In genomic region chr5:123664329-123664728, GRCm38 (mm10) we compare ENCODE assay signal across 22 mouse cellular contexts. TPM values are rescaled to one million over a fixed set of nuclear protein-coding genes. Genes with fewer than 3 reads are reported as not detected.
DNase-seq lines count a peak whose midpoint lies in the region; ATAC-seq and TF ChIP-seq lines count a peak whose summit lies in the region.
"Had no signal": no experiment of that assay in that cellular context is flagged by ENCODE, and none has a peak within 500 bp of the region (broad histone marks: within the 10 kb centered on the region; RNA-seq: fewer than 3 reads in every experiment).

No protein-coding gene starts in this region.

- H3K36me3 ChIP-seq in heart, embryonic 15.5 days = no peaks in the 10 kb centered on the region
- no peaks in the 10 kb centered on the region for H3K36me3 ChIP-seq in heart, embryonic 10.5 days
- no peaks in the 10 kb centered on the region for H3K36me3 ChIP-seq in lung, embryonic 15.5 days
- H3K36me3 ChIP-seq: forebrain, embryonic 10.5 days; heart, embryonic 12.5 days; hindbrain, embryonic 12.5 days; hindbrain, embryonic 15.5 days had no signal

- H3K9ac ChIP-seq in heart, embryonic 15.5 days = no peak overlapping the region
- no peak overlapping the region for H3K9ac ChIP-seq in lung, embryonic 15.5 days
- H3K9ac ChIP-seq: forebrain, embryonic 13.5 days; heart, embryonic 12.5 days; hindbrain, embryonic 12.5 days; hindbrain, embryonic 15.5 days had no signal

- no peak for ATAC-seq in heart, embryonic 15.5 days (replicated peaks; ENCODE audit: insufficient number of reproducible peaks, insufficient read depth, low FRiP score, low read depth)
- ATAC-seq in lung, embryonic 15.5 days (ENCODE audit: borderline replicate concordance, extremely low read depth, low FRiP score, low TSS enrichment) = peak; percentile 61; the same call in 1 of the 2 replicates
- ATAC-seq: activated CD4-positive, CD25-positive, alpha-beta regulatory T cell, adult 4 months; forebrain, embryonic 13.5 days; forebrain, embryonic 16.5 days; intestine, postnatal 0 days had no signal

- H3K27me3 ChIP-seq in heart, embryonic 15.5 days = no peaks in the 10 kb centered on the region
- no peaks in the 10 kb centered on the region for H3K27me3 ChIP-seq in heart, embryonic 10.5 days (ENCODE audit: insufficient read depth, poor library complexity, severe bottlenecking)
- no peaks in the 10 kb centered on the region for H3K27me3 ChIP-seq in lung, embryonic 15.5 days
- H3K27me3 ChIP-seq: forebrain, embryonic 13.5 days; heart, embryonic 12.5 days; hindbrain, embryonic 12.5 days; hindbrain, embryonic 15.5 days had no signal

- no peak for DNase-seq in gastrocnemius, adult 2 months
- no peak for DNase-seq in gastrocnemius, adult 8-10 months (ENCODE audit: low spot score in 2 of 2)
- no peak for DNase-seq in heart, embryonic 10.5 days (ENCODE audit: low spot score)
- DNase-seq in lung, postnatal 14 days = no peak
- DNase-seq: adrenal gland, postnatal 10 days; adrenal gland, postnatal 36 days; cerebellum, adult 18-20 months; cerebellum, adult 9-10 months; cerebellum, postnatal 14 days; gastrocnemius, postnatal 25 days; heart, adult 18-20 months; heart, postnatal 10 days had no signal

- H3K4me2 ChIP-seq in heart, embryonic 15.5 days = no peak overlapping the region
- H3K4me2 ChIP-seq in lung, embryonic 15.5 days = no peak overlapping the region
- H3K4me2 ChIP-seq: forebrain, embryonic 13.5 days; heart, embryonic 12.5 days; hindbrain, embryonic 12.5 days; hindbrain, embryonic 15.5 days had no signal

- 61% methylated on average over 7 of the region's 7 CpGs for WGBS in heart, embryonic 15.5 days
- WGBS in heart, embryonic 10.5 days = 70% methylated on average over 7 of the region's 7 CpGs
- WGBS in lung, embryonic 15.5 days = 49% methylated on average over 7 of the region's 7 CpGs

- peak overlapping the region; percentile 48 for H3K4me3 ChIP-seq in gastrocnemius, adult 2 months
- H3K4me3 ChIP-seq in heart, embryonic 15.5 days = no peak overlapping the region
- H3K4me3 ChIP-seq in heart, embryonic 10.5 days = no peak overlapping the region
- no peak overlapping the region for H3K4me3 ChIP-seq in lung, embryonic 15.5 days
- H3K4me3 ChIP-seq: forebrain, embryonic 10.5 days; forebrain, embryonic 13.5 days; heart, embryonic 12.5 days; hindbrain, embryonic 12.5 days; hindbrain, embryonic 15.5 days had no signal

- intact Hi-C loops in gastrocnemius, adult 2 months (cut with DNase I) = no loop called here

- no peak for TF ChIP-seq CTCF in gastrocnemius, adult 2 months (IDR thresholded peaks at IDR 0.05)

- H3K4me1 ChIP-seq in heart, embryonic 15.5 days (replicated peaks) = peaks cover 68% of the 10 kb centered on the region
- H3K4me1 ChIP-seq in heart, embryonic 10.5 days = peaks cover 68% of the 10 kb centered on the region
- peaks cover 33% of the 10 kb centered on the region for H3K4me1 ChIP-seq in lung, embryonic 15.5 days

- H3K27ac ChIP-seq in gastrocnemius, adult 2 months = peak overlapping the region; percentile 97
- H3K27ac ChIP-seq in heart, embryonic 15.5 days = peak overlapping the region; percentile 61
- no peak overlapping the region for H3K27ac ChIP-seq in heart, embryonic 10.5 days
- no peak overlapping the region for H3K27ac ChIP-seq in lung, embryonic 15.5 days
- H3K27ac ChIP-seq: forebrain, embryonic 10.5 days; forebrain, embryonic 13.5 days; hindbrain, embryonic 12.5 days; hindbrain, embryonic 15.5 days had no signal

- H3K9me3 ChIP-seq in heart, embryonic 15.5 days (replicated peaks) = no peaks in the 10 kb centered on the region
- H3K9me3 ChIP-seq in heart, embryonic 10.5 days = no peaks in the 10 kb centered on the region
- H3K9me3 ChIP-seq in lung, embryonic 15.5 days = no peaks in the 10 kb centered on the region
- H3K9me3 ChIP-seq: forebrain, embryonic 10.5 days; forebrain, embryonic 13.5 days; heart, embryonic 12.5 days; hindbrain, embryonic 12.5 days; hindbrain, embryonic 15.5 days had no signal

RNA-seq across cellular contexts. Expression of gene Clip1, which starts 20.1 kb away (rescaled TPM):
- total RNA-seq in gastrocnemius, adult 2 months (2021) = 100 to 1,000 TPM; 286 to 331 TPM
- 100 to 1,000 TPM; 341 to 375 (median 357) TPM for total RNA-seq in gastrocnemius, adult 8-10 months (2022)
- 51.9 and 53.5 TPM in 2 replicates for polyA plus RNA-seq in heart, embryonic 15.5 days (2015; fragmentation: Nextera tagmentation; extraction: Ambion mirVana)
- polyA plus RNA-seq in heart, embryonic 10.5 days (2016; fragmentation: Nextera tagmentation; extraction: Ambion mirVana) = 49.1 and 56.0 TPM in 2 replicates
- 35.5 and 39.1 TPM in 2 replicates for polyA plus RNA-seq in lung, embryonic 15.5 days (2015; fragmentation: Nextera tagmentation; extraction: Ambion mirVana)

RNA-seq across cellular contexts. Expression of gene Zcchc8, which starts 56.6 kb away (rescaled TPM):
- 10 to 100 TPM; 17.1 to 22.0 TPM for total RNA-seq in gastrocnemius, adult 2 months (2021)
- 10 to 100 TPM in 3 of 4 experiments, 1 to 10 TPM in 1; 10.0 to 15.4 (median 11.6) TPM for total RNA-seq in gastrocnemius, adult 8-10 months (2022)
- polyA plus RNA-seq in heart, embryonic 15.5 days (2015; fragmentation: Nextera tagmentation; extraction: Ambion mirVana) = 54.5 and 59.7 TPM in 2 replicates
- 74.5 and 77.0 TPM in 2 replicates for polyA plus RNA-seq in heart, embryonic 10.5 days (2016; fragmentation: Nextera tagmentation; extraction: Ambion mirVana)
- 67.1 and 90.4 TPM in 2 replicates for polyA plus RNA-seq in lung, embryonic 15.5 days (2015; fragmentation: Nextera tagmentation; extraction: Ambion mirVana)

Comparison
In these comparisons a context has a peak if more than half of its experiments do, and no peak if none do; other contexts are left out.
1. H3K27ac ChIP-seq: peak in gastrocnemius, adult 2 months (single experiment) and heart, embryonic 15.5 days (single experiment); none in heart, embryonic 10.5 days (single experiment) and lung, embryonic 15.5 days (single experiment).